Mouse (Mus musculus): ENCODE data around the gene Etnppl. TPM values are rescaled to one million over a fixed set of nuclear protein-coding genes. Genes with fewer than 3 reads are reported as not detected.

Gene Etnppl
- total RNA-seq, 4 experiments from 2014 or later: 0.17 to 0.49 (median 0.28) TPM

- DNase-seq: no peak
Measured at GRCm38 (mm10) chr3:130677671-130678460, 60.6 kb downstream of the Etnppl start.

GRCm38 (mm10) chr3:130681226-130681625 lies 64.0 kb downstream of the Etnppl start:
- no peak for DNase-seq

GRCm38 (mm10) chr3:130682183-130682582 lies 64.9 kb downstream of the Etnppl start:
- no peak for DNase-seq

- DNase-seq: no peak
Measured at GRCm38 (mm10) chr3:130683836-130684235, 66.6 kb downstream of the Etnppl start.

GRCm38 (mm10) chr3:130684276-130685013 lies 67.2 kb downstream of the Etnppl start:
- no peak for DNase-seq

GRCm38 (mm10) chr3:130685014-130685366 lies 67.7 kb downstream of the Etnppl start:
- no peak for DNase-seq

- no peak for DNase-seq
Measured at GRCm38 (mm10) chr3:130687051-130687450, 69.8 kb downstream of the Etnppl start.

Other genes starting within 250 kb of the Etnppl start
- 100 to 1,000 TPM; 102 to 120 (median 116) TPM for gene Ostc, start 92.0 kb downstream of the Etnppl start, total RNA-seq (2022)
- gene Rpl34, start 113.0 kb downstream of the Etnppl start, total RNA-seq (2022): 100 to 1,000 TPM; 681 to 726 (median 704) TPM